Mouse (Mus musculus) B cell, adult 2 months (primary cell): ENCODE results near the gene Kansl3.
A peak's percentile ranks its signal among the peaks of the same experiment; 100 is the strongest.

ENCODE experiments used
- DNase-seq, 2 experiments: peaks; one replicate each; pipeline ENCODE4 v3.0.0; 2022

Kansl3 gene

DNA sequence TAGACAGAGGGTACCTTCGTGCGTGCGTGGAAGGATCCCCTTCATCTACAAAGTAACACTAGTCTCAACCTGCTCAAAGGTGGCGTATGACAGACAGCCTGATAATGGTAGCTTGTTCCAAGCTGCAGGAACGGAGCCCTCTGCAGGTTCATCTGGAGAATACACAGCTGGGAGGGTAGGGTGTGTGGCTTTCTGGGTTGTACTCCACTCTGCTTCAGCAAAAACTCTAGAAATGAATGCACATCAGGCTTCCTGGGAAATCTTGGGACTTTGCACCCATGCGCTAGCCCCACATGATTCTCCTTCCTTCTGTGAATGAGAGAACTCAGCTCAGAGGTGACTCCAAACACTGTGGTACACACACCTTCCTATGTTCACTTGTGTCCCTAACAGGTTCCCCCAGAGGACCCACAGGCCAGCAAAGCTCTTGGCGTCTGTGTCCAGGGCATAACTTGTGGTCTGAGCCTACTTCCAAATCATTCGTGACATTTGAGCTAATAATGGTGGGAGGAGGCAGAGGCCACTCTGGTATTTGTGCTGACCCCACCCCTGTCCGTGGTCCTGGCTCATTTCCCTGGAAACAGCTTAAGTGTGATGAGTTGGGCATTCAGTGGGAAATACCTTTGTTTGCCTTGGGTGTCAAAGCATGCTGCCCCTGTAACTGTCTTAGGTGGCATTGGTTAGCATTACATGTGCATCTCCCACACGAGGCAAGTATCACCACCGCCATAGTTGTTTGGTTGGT, 47.0 kb downstream of the Kansl3 start:
- peak in 1 of 2 experiments; percentile 48 for DNase-seq

- no peak for DNase-seq
Observed at GRCm38 (mm10) chr1:36321164-36321563, 47.8 kb downstream of the Kansl3 start.

DNA sequence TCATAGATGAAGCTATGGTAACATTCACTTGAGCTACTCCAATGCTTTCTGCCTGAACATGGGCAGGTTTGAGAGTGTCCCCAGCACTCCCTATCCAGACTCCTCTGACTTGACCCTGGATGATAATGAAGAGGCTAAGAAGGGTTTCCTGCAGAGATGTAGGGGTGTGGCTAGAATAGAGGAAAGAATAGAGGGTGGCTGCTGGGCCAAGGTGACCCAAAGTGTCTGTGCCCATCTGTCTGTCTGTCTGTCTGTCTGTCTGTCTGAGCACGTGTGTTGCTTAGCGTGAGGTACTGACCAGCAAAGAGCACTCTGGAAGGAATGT, 53.2 kb downstream of the Kansl3 start:
- no peak for DNase-seq

DNA sequence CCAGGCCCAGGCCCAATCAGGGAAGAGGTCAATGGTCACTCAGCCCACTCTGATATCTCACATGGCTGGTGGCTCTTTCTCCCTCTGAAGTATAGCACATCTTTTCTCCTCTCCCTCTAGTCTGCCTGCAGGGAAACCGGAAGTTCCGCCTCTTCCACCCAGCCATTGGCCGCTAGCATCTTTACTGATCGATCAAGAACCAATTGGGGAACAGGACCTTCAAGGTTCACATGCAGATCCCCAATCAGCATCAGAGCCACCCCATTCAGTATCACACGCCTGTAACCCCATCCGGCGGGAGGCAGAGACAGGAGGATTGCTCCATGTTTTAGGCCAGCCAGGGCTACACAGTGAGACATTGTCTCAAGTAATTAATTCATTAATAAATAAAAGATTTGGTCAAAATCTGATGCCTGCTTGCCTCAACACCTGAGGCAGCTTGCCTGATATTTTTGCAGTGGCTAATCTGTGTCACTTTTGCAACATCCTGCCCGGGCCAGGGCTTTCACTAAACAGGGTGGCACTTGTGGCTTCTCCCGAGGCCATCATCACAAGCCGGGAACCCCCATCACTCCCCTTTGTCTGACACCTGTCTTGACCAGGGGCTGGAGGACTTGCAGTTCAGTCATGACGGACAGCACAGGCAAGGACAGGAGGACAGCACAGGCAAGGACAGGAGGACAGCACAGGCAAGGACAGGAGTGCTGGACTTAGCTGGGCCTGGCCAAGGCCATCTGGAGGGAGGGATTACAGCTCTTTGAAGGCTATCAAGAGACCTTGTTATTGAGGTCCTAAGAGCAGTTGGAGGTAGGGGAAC, 53.8 kb downstream of the Kansl3 start:
- peak in 1 of 2 experiments; percentile 42 for DNase-seq

- DNase-seq: peak; percentile 78 to 86
Observed at GRCm38 (mm10) chr1:36309498-36309901, 59.5 kb downstream of the Kansl3 start.

DNA sequence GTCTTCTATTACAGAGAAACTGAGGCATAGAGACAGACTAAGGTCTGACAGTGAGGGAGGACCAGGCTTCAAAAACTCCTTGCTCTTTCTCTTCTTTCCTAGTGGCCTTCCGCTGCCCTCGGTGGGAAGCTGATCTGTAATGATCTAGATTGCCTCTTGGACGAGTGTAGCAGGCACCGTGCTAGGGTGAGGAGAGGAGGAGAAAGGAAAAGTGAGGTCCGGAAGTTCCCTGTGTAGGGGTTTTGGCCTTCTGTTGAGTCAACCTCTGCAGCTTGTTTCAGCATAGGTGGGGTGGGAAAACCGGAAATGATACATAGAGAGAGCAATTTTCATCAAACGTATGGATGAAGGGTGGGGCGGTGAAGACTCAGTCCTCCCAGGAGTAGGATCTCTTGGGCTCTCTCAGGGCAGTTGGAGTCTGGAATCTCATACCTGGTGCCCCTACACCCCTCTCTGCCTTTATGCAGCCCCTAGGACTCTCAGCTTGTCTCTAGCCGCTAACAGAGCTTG, 60.0 kb downstream of the Kansl3 start:
- DNase-seq: peak in 1 of 2 experiments; percentile 40

DNA sequence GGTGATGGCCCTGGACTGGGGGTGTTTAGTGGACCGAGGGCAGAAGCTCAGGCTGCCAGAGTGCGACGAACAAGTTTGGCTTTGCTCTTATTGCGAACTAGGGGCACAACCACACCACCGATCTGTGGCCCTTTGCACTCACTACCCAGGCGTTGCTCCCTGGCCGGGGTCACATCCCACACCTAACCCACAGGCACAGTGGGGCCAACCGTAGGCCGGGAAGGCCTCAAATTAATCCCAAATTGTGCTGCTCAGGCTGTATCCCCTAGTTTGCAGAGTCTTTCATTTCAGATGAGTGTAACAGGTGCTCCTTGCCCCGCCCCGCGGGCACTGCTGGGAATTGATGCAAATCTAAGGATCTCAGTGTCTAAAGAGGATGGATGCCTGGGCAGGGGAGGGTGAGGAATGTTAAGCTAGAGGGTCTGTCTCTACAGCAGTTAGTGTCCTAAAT, 60.5 kb downstream of the Kansl3 start:
- DNase-seq: peak; percentile 59 to 64

GRCm38 (mm10) chr1:36307495-36308280, 61.3 kb downstream of the Kansl3 start, which contains the start of gene Arid5a:
Gene Arid5a (plus strand): TSS chr1:36307733.
- peak; percentile 93 to 94 for DNase-seq

DNA sequence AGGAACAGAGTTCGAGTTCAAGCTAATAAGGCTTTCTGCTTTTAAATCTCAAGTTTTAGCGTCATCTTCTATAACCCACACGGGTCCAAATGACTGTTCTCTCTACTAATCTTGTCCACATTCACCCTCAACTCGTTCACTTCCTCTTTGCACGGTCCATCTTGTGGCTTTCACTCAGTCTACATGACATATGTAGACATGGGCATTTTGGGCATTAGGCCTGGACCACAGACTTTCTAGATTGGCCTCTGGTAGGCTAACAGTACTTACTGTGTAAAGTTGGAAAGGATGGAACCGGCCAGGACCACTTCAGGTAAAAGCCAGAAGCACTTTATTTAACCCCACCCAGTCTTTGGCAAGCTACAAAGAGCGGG, 61.9 kb downstream of the Kansl3 start:
- no peak for DNase-seq

GRCm38 (mm10) chr1:36306120-36306519, 62.9 kb downstream of the Kansl3 start:
- DNase-seq: no peak

DNA sequence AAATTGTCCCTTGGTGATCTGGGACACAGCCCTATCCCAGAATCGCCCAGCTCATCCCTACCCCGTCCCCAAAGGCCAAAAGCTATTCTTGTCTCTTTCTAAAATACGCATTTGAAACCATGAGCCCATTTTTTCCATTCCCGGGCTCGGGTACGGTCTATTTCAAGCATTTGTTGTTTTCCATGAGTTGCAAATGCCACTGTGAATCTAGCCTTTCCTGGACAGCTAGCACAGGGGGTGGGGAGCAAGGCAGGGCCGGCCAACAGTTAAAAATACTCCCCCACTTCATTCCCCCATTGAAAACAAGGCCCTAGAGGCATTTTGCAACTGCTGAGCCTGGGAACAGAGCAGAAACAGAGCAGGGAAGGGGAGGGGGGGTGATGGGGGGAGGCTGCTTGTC, 64.2 kb downstream of the Kansl3 start:
- DNase-seq: no peak

- peak in 1 of 2 experiments; percentile 42 for DNase-seq
Observed at GRCm38 (mm10) chr1:36303381-36304320, 65.3 kb downstream of the Kansl3 start.

- no peak for DNase-seq
Observed at GRCm38 (mm10) chr1:36302957-36303356, 66.0 kb downstream of the Kansl3 start.

DNA sequence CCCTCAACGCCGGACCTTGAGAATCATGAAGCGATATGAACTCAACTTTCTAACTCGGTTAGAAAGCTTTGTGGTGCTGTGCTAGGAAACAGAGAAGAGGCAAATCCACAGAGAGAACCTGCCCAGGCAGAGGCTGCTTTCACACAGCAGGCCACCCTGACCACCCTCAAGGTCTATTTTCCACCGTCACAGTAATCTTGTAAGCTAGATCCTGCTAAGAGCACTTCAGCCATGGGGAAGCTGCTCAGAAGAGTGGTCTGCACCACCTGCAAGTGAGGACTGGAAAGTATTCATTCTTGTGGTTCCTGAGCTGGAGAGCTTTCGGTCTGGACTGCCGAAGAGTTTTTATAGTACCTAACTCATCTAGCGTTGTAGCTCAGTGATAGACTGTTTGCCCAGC, 66.7 kb downstream of the Kansl3 start:
- DNase-seq: no peak

GRCm38 (mm10) chr1:36300486-36300885, 68.5 kb downstream of the Kansl3 start:
- no peak for DNase-seq

GRCm38 (mm10) chr1:36299676-36300075, 69.3 kb downstream of the Kansl3 start:
- DNase-seq: no peak

DNA sequence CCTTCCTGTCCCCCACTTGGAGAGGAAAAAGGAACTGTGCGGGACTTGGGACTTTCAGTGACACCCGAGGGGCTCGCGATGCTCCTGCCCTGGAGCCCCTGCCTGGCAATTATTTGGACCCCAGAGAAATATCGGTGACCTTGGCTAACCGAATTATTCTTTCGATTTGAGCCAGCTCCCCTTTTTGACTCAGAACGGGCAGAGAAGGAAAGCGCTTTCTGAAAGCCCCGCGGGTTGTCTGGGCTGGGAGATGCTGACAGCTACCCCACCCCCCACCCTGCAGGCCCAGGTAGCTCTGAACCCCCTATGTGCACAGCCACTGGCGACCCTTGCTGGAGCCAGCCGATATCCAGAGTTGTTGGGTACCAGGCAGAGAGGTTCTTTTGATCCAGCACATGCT, 69.9 kb downstream of the Kansl3 start:
- no peak for DNase-seq

- no peak for DNase-seq
Observed at GRCm38 (mm10) chr1:36298107-36298506, 70.9 kb downstream of the Kansl3 start.

DNA sequence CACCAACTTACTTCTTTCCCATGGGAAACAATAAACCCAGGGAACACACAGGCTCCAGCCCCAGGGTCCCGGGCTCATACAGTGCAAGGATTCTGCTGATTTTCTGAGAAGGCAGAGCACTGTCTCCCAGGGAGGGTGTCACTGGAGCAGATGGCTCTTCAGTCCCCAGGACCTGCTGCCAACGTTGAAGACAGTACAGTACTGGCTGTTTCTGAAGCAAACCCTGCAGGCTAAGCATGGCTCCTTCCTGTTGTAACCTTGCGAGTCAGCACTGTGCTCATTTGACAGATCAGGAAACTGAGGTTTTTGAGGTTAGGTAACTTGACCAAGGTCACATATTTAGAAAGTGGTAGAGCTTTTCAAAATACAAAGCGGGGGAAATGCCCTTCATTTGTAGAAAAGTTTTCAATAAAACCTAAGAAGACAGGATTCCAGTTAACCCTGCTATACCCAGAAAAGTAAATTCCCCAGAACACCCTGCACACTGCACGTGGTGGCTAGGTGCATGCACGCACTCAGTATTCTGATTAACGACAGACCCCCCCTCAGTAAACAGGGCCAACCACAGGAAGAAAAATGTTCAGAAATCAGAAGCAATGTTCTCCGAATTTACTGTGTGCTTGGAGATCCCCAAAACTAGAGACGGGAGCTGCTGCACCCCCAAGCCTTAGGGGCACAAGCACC, 72.4 kb downstream of the Kansl3 start:
- peak in 1 of 2 experiments; percentile 45 for DNase-seq

DNA sequence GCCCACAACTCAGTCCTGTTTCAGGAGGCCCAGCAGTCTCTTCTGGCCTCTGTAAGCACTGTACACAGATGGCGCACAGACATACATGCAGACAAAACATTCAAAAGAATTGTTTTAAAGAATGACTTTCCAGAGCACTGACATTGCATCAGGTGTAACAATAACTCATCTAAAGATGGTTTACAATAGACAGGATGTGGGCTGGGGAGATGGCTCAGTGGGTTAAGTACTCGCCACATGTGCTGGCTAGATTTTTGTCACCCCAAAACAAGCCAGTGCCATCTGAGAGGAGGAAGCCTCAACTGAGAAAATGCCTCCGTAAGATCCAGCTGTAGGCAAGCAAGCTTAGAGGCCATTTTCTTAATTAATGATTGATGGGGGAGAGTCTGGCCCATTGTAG, 74.6 kb downstream of the Kansl3 start:
- DNase-seq: peak in 1 of 2 experiments; percentile 54

- DNase-seq: no peak
Observed at GRCm38 (mm10) chr1:36293470-36293869, 75.5 kb downstream of the Kansl3 start.
